Mouse (Mus musculus): ENCODE results near the gene Cactin.

- no peak for TF ChIP-seq POLR2A (IDR thresholded peaks at IDR 0.05; ENCODE audit: low read depth, low read length)
- no peak for TF ChIP-seq CTCF (IDR thresholded peaks at IDR 0.05; ENCODE audit: borderline replicate concordance, insufficient read depth, low read length)
Observed at GRCm38 (mm10) chr10:81273842-81274241, 47.1 kb upstream of the Cactin start.

Data from embryonic fibroblast, embryonic 13.5 days (primary cell).